In the genomic region with DNA sequence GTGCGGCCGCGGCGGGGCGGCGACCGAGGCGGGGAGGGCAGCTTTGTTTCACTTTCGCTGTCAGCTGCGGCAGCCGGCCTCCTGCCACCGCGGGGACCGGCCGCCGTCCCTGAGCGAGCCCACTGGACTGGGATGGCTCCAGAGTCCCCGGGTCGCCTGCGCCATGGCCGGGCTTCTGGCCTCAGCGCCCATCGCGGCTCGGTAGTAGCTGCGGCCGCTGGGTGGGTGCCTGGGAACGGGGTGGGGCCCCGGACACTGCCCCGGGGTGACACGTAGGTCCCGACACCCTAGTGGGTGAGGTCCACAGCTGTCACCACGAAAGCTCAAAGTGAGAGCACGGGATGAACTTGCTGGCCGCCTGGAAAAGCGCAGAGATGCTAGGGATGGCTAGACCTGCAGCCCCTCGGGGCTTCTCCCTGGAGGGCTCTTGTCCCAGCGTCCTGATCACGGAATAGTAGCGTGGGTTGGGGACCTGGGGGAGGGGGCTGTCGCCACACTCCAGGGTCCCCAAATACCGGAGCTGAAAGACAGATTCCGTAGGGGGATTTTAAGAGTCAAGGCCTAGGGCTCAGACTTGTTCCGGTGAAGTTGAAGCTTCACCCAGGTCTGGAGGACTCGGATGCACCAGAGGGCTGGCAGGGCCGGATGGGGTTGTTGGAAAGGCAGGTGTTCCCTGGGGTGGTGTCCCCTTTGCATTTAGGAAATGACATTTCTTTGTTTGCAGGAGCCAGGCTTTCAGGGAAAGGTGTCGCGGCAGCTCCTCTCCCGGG, we compare ENCODE assay signal across 8 mouse cellular contexts. TPM values are rescaled to one million over a fixed set of nuclear protein-coding genes. Genes with fewer than 3 reads are reported as not detected.
DNase-seq lines count a peak whose midpoint lies in the region; ATAC-seq and TF ChIP-seq lines count a peak whose summit lies in the region.

No protein-coding gene starts in this region.

- peak overlapping the region; percentile 93 for H3K4me3 ChIP-seq in embryonic facial prominence, embryonic 13.5 days
- peak overlapping the region; percentile 86 for H3K4me3 ChIP-seq in heart, postnatal 0 days (ENCODE audit: low read depth, low read length)
- peak overlapping the region; percentile 95 for H3K4me3 ChIP-seq in limb, embryonic 14.5 days (replicated peaks; ENCODE audit: low read length)

- peak; percentile 35 for DNase-seq in ovary, postnatal 10 days (ENCODE audit: low spot score)
- DNase-seq in ovary, postnatal 14 days (ENCODE audit: low spot score), result no peak
- DNase-seq in adipocyte (ENCODE audit: low spot score), result peak; percentile 37
- no peak for DNase-seq in heart, postnatal 0 days (ENCODE audit: low spot score)
- DNase-seq in limb, embryonic 14.5 days (ENCODE audit: low spot score), result no peak
- DNase-seq in naive thymus-derived CD4-positive, alpha-beta T cell, adult 2 months (ENCODE audit: low read depth), result peak; percentile 60
- no peak for DNase-seq in retina, embryonic 14.5 days (ENCODE audit: low spot score)

- H3K4me2 ChIP-seq in embryonic facial prominence, embryonic 13.5 days, result peak overlapping the region; percentile 93
- peak overlapping the region; percentile 83 for H3K4me2 ChIP-seq in heart, postnatal 0 days (ENCODE audit: low read depth, low read length)
- peak overlapping the region; percentile 73 for H3K4me2 ChIP-seq in limb, embryonic 14.5 days (replicated peaks; ENCODE audit: low read depth, low read length, severe bottlenecking)

- H3K27ac ChIP-seq in embryonic facial prominence, embryonic 13.5 days, result peak overlapping the region; percentile 87
- peak overlapping the region; percentile 93 for H3K27ac ChIP-seq in heart, postnatal 0 days (ENCODE audit: low read depth)
- H3K27ac ChIP-seq in limb, embryonic 14.5 days (replicated peaks; ENCODE audit: low read depth, low read length), result peak overlapping the region; percentile 87

- ATAC-seq in embryonic facial prominence, embryonic 13.5 days (ENCODE audit: insufficient number of reproducible peaks, insufficient read depth, low FRiP score, low TSS enrichment, low read depth), result peak; percentile 34; the same call in 1 of the 2 replicates
- ATAC-seq in heart, postnatal 0 days (ENCODE audit: insufficient read depth, low read depth), result peak; percentile 26
- ATAC-seq in limb, embryonic 14.5 days (ENCODE audit: low FRiP score, low read depth), result peak; percentile 42

- H3K9ac ChIP-seq in embryonic facial prominence, embryonic 13.5 days, result peak overlapping the region; percentile 96
- peak overlapping the region; percentile 92 for H3K9ac ChIP-seq in heart, postnatal 0 days (replicated peaks; ENCODE audit: low read depth, low read length)
- H3K9ac ChIP-seq in limb, embryonic 14.5 days (ENCODE audit: low read depth, low read length, severe bottlenecking), result peak overlapping the region; percentile 89

- H3K9me3 ChIP-seq in embryonic facial prominence, embryonic 13.5 days, result no peaks in the 10 kb centered on the region
- H3K9me3 ChIP-seq in heart, postnatal 0 days (replicated peaks; ENCODE audit: control insufficient read depth, low read length), result no peaks in the 10 kb centered on the region
- no peaks in the 10 kb centered on the region for H3K9me3 ChIP-seq in limb, embryonic 14.5 days (ENCODE audit: control insufficient read depth, low read length)

- TF ChIP-seq EP300 in heart, postnatal 0 days (IDR thresholded peaks at IDR 0.05; ENCODE audit: low read depth), result no peak

- no peak for TF ChIP-seq CTCF in heart, postnatal 0 days (IDR thresholded peaks at IDR 0.05; ENCODE audit: low read depth)

- no peaks in the 10 kb centered on the region for H3K27me3 ChIP-seq in embryonic facial prominence, embryonic 13.5 days
- no peaks in the 10 kb centered on the region for H3K27me3 ChIP-seq in heart, postnatal 0 days (ENCODE audit: control insufficient read depth, insufficient read depth, low read length)
- no peaks in the 10 kb centered on the region for H3K27me3 ChIP-seq in limb, embryonic 14.5 days (ENCODE audit: control insufficient read depth, insufficient read depth, low read length)

- no peak for TF ChIP-seq POLR2A in limb, embryonic 14.5 days (IDR thresholded peaks at IDR 0.05; ENCODE audit: borderline replicate concordance, extremely low read depth, insufficient read depth, insufficient read length)

- H3K4me1 ChIP-seq in embryonic facial prominence, embryonic 13.5 days, result peaks cover 45% of the 10 kb centered on the region
- peaks cover 55% of the 10 kb centered on the region for H3K4me1 ChIP-seq in heart, postnatal 0 days (ENCODE audit: control insufficient read depth, insufficient read depth)
- H3K4me1 ChIP-seq in limb, embryonic 14.5 days (ENCODE audit: control insufficient read depth, insufficient read depth, low read length), result peaks cover 23% of the 10 kb centered on the region

- WGBS in embryonic facial prominence, embryonic 13.5 days, result under 1% methylated on average over 49 of the region's 49 CpGs
- under 1% methylated on average over 34 of the region's 49 CpGs for WGBS in heart, postnatal 0 days
- WGBS in limb, embryonic 14.5 days, result 2% methylated on average over 26 of the region's 49 CpGs

- H3K36me3 ChIP-seq in embryonic facial prominence, embryonic 13.5 days, result no peaks in the 10 kb centered on the region
- peaks cover 3% of the 10 kb centered on the region; the same call in 1 of the 2 replicates for H3K36me3 ChIP-seq in heart, postnatal 0 days (replicated peaks; ENCODE audit: control insufficient read depth, insufficient read depth, low read length)
- no peaks in the 10 kb centered on the region for H3K36me3 ChIP-seq in limb, embryonic 14.5 days (ENCODE audit: control insufficient read depth, insufficient read depth, low read length)

RNA-seq across cellular contexts. Expression of gene Wsb2, which starts 0.6 kb away (rescaled TPM):
- 46.1 and 51.7 TPM in 2 replicates for polyA plus RNA-seq in embryonic facial prominence, embryonic 13.5 days (2015; fragmentation: Nextera tagmentation; extraction: Ambion mirVana)
- 137 and 139 TPM in 2 replicates for total RNA-seq in heart, postnatal 0 days (2014; rRNA removed; ENCODE audit: low replicate concordance)
- 77.4 and 83.2 TPM in 2 replicates for polyA plus RNA-seq in heart, postnatal 0 days (2015; fragmentation: Nextera tagmentation; extraction: Ambion mirVana)
- 59.5 and 81.6 TPM in 2 replicates for polyA plus RNA-seq in limb, embryonic 14.5 days (2012; rRNA removed)
- 66.2 and 69.4 TPM in 2 replicates for polyA plus RNA-seq in limb, embryonic 14.5 days (2014; fragmentation: Nextera tagmentation; extraction: Ambion mirVana)

RNA-seq across cellular contexts. Expression of gene Rfc5, which starts 31.2 kb away (rescaled TPM):
- polyA plus RNA-seq in embryonic facial prominence, embryonic 13.5 days (2015; fragmentation: Nextera tagmentation; extraction: Ambion mirVana), result 87.7 and 103 TPM in 2 replicates
- 19.8 and 36.3 TPM in 2 replicates for total RNA-seq in heart, postnatal 0 days (2014; rRNA removed; ENCODE audit: low replicate concordance)
- 19.2 and 19.4 TPM in 2 replicates for polyA plus RNA-seq in heart, postnatal 0 days (2015; fragmentation: Nextera tagmentation; extraction: Ambion mirVana)
- 54.3 and 54.7 TPM in 2 replicates for polyA plus RNA-seq in limb, embryonic 14.5 days (2012; rRNA removed)
- 73.1 and 74.7 TPM in 2 replicates for polyA plus RNA-seq in limb, embryonic 14.5 days (2014; fragmentation: Nextera tagmentation; extraction: Ambion mirVana)

RNA-seq across cellular contexts. Expression of gene Vsig10, which starts 38.8 kb away (rescaled TPM):
- 7.1 and 11.3 TPM in 2 replicates for polyA plus RNA-seq in embryonic facial prominence, embryonic 13.5 days (2015; fragmentation: Nextera tagmentation; extraction: Ambion mirVana)
- 11.6 and 13.1 TPM in 2 replicates for total RNA-seq in heart, postnatal 0 days (2014; rRNA removed; ENCODE audit: low replicate concordance)
- polyA plus RNA-seq in heart, postnatal 0 days (2015; fragmentation: Nextera tagmentation; extraction: Ambion mirVana), result 7.0 and 7.2 TPM in 2 replicates
- polyA plus RNA-seq in limb, embryonic 14.5 days (2012; rRNA removed), result 10.3 and 14.0 TPM in 2 replicates
- 4.5 and 6.8 TPM in 2 replicates for polyA plus RNA-seq in limb, embryonic 14.5 days (2014; fragmentation: Nextera tagmentation; extraction: Ambion mirVana)

RNA-seq across cellular contexts. Expression of gene Ksr2, which starts 56.1 kb away (rescaled TPM):
- polyA plus RNA-seq in embryonic facial prominence, embryonic 13.5 days (2015; fragmentation: Nextera tagmentation; extraction: Ambion mirVana), result 0.41 and 0.52 TPM in 2 replicates
- under 0.01 TPM in 1 of 2 replicates, not detected in the other for total RNA-seq in heart, postnatal 0 days (2014; rRNA removed; ENCODE audit: low replicate concordance)
- polyA plus RNA-seq in heart, postnatal 0 days (2015; fragmentation: Nextera tagmentation; extraction: Ambion mirVana), result 0.01 TPM in 1 of 2 replicates, not detected in the other
- 0.12 and 0.13 TPM in 2 replicates for polyA plus RNA-seq in limb, embryonic 14.5 days (2012; rRNA removed)
- 0.08 and 0.12 TPM in 2 replicates for polyA plus RNA-seq in limb, embryonic 14.5 days (2014; fragmentation: Nextera tagmentation; extraction: Ambion mirVana)

Comparison
In these comparisons a context has a peak if more than half of its experiments do, and no peak if none do; other contexts are left out.
1. DNase-seq: peak in ovary, postnatal 10 days (single experiment), adipocyte (single experiment) and naive thymus-derived CD4-positive, alpha-beta T cell, adult 2 months (single experiment); none in ovary, postnatal 14 days (single experiment), heart, postnatal 0 days (single experiment), limb, embryonic 14.5 days (single experiment) and retina, embryonic 14.5 days (single experiment).
2. Peak in every context shown above with its lines, with median percentiles within 50 percentile points of each other: ATAC-seq, H3K27ac ChIP-seq, H3K4me2 ChIP-seq, H3K4me3 ChIP-seq and H3K9ac ChIP-seq.